18 mouse cellular contexts compared by ENCODE assay signal in the genomic region with DNA sequence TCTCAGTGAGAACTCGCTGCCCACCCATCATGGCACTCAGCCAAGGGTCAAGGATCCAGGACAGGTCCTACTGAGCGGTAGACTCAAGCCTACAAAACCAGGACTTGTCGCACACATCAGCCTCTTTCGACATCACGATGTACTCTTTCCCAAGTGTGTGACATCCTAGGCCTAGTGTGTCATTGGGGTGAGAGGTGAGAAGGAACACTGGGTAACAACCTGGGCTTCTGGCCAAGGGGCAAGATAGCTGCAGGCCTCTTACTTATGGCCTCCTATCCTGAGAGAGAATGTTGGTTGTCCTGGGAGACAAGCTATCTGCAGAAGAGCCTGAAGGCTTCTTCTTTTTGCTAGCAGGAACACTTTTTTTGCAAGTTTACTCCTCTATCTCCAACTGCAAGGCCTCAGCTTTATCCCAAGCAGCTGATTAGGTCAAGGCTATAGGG. TPM values are rescaled to one million over a fixed set of nuclear protein-coding genes. Genes with fewer than 3 reads are reported as not detected.
DNase-seq lines count a peak whose midpoint lies in the region; ATAC-seq and TF ChIP-seq lines count a peak whose summit lies in the region.
"Had no signal": no experiment of that assay in that cellular context is flagged by ENCODE, and none has a peak within 500 bp of the region (broad histone marks: within the 10 kb centered on the region; RNA-seq: fewer than 3 reads in every experiment).

No protein-coding gene starts in this region.

- 78% methylated on average over 5 of the region's 5 CpGs for WGBS in lung, adult 2 months
- WGBS in hindbrain, embryonic 11.5 days: 96% methylated on average over 5 of the region's 5 CpGs

- no peak overlapping the region for H3K4me2 ChIP-seq in hindbrain, embryonic 11.5 days (replicated peaks; ENCODE audit: low read depth, low read length)
- H3K4me2 ChIP-seq: embryonic facial prominence, embryonic 13.5 days; forebrain, embryonic 12.5 days; lung, embryonic 14.5 days; midbrain, embryonic 15.5 days; neural tube, embryonic 13.5 days had no signal

- H3K4me3 ChIP-seq in lung, adult 2 months (replicated peaks; ENCODE audit: extremely low read depth, low read depth, low read length): no peak overlapping the region
- no peak overlapping the region for H3K4me3 ChIP-seq in hindbrain, embryonic 11.5 days (ENCODE audit: low read depth, low read length)
- H3K4me3 ChIP-seq: embryonic facial prominence, embryonic 13.5 days; forebrain, embryonic 12.5 days; midbrain, embryonic 15.5 days; neural tube, embryonic 13.5 days had no signal

- TF ChIP-seq CTCF in lung, adult 2 months (IDR thresholded peaks at IDR 0.05; ENCODE audit: insufficient read depth, low read length): no peak

- no peak for ATAC-seq in hindbrain, embryonic 11.5 days (ENCODE audit: low FRiP score)
- ATAC-seq: midbrain, embryonic 15.5 days had no signal

- peaks cover 3% of the 10 kb centered on the region for H3K4me1 ChIP-seq in lung, adult 2 months (ENCODE audit: control insufficient read depth, insufficient read depth, low read length)
- H3K4me1 ChIP-seq in hindbrain, embryonic 11.5 days (replicated peaks; ENCODE audit: control insufficient read depth, insufficient read depth, low read length): no peaks in the 10 kb centered on the region
- H3K4me1 ChIP-seq: embryonic facial prominence, embryonic 13.5 days; midbrain, embryonic 15.5 days had no signal

- H3K9me3 ChIP-seq in hindbrain, embryonic 11.5 days (ENCODE audit: control insufficient read depth, low read length): no peaks in the 10 kb centered on the region
- H3K9me3 ChIP-seq: embryonic facial prominence, embryonic 13.5 days; forebrain, embryonic 12.5 days; midbrain, embryonic 15.5 days; neural tube, embryonic 13.5 days had no signal

- peak; percentile 57 to 59 for DNase-seq in lung, adult 18-20 months
- no peak for DNase-seq in lung, adult 2 months
- peak; percentile 70 for DNase-seq in adrenal gland, postnatal 10 days
- DNase-seq in lung, postnatal 25 days (ENCODE audit: low spot score): peak; percentile 59
- peak; percentile 68 for DNase-seq in testis, postnatal 14 days (ENCODE audit: low spot score)
- no peak for DNase-seq in layer of hippocampus, adult 18-20 months (ENCODE audit: low spot score in 2 of 2)
- no peak for DNase-seq in frontal cortex, postnatal 14 days (ENCODE audit: low spot score in 2 of 2)
- no peak for DNase-seq in hindbrain, embryonic 11.5 days (ENCODE audit: low spot score)
- DNase-seq: cerebellum, postnatal 36 days; lung, embryonic 14.5 days; right cerebral cortex, postnatal 14 days had no signal

- H3K27me3 ChIP-seq in hindbrain, embryonic 11.5 days (ENCODE audit: control insufficient read depth, insufficient read depth, low read length): no peaks in the 10 kb centered on the region
- H3K27me3 ChIP-seq: embryonic facial prominence, embryonic 13.5 days; forebrain, embryonic 12.5 days; midbrain, embryonic 15.5 days; neural tube, embryonic 13.5 days had no signal

- no peak for TF ChIP-seq POLR2A in lung, adult 2 months (IDR thresholded peaks at IDR 0.05; ENCODE audit: borderline replicate concordance, extremely low read depth, low read depth, low read length)

- no peak overlapping the region for H3K27ac ChIP-seq in hindbrain, embryonic 11.5 days (ENCODE audit: low read depth, low read length)
- H3K27ac ChIP-seq: embryonic facial prominence, embryonic 13.5 days; forebrain, embryonic 12.5 days; midbrain, embryonic 15.5 days; neural tube, embryonic 13.5 days had no signal

- H3K9ac ChIP-seq in hindbrain, embryonic 11.5 days (ENCODE audit: low read depth, low read length): no peak overlapping the region
- H3K9ac ChIP-seq: embryonic facial prominence, embryonic 13.5 days; forebrain, embryonic 12.5 days; lung, embryonic 14.5 days; midbrain, embryonic 15.5 days; neural tube, embryonic 13.5 days had no signal

- H3K36me3 ChIP-seq in hindbrain, embryonic 11.5 days (ENCODE audit: control insufficient read depth, insufficient read depth, low read length): no peaks in the 10 kb centered on the region
- H3K36me3 ChIP-seq: midbrain, embryonic 15.5 days had no signal

RNA-seq across cellular contexts. Expression of a gene that starts 16.9 kb away (rescaled TPM):
- 170 and 171 TPM in 2 replicates for polyA plus RNA-seq in lung, adult 2 months (2012; rRNA removed)
- 10 to 100 TPM; 54.5 to 79.0 TPM for total RNA-seq in adrenal gland, postnatal 10 days (2021)
- total RNA-seq in layer of hippocampus, adult 18-20 months (2021): 10 to 100 TPM; 29.3 to 29.6 TPM
- polyA plus RNA-seq in hindbrain, embryonic 11.5 days (2014; fragmentation: Nextera tagmentation; extraction: Ambion mirVana): 9.8 and 12.5 TPM in 2 replicates

RNA-seq across cellular contexts. Expression of a gene that starts 44.3 kb away (rescaled TPM):
- polyA plus RNA-seq in lung, adult 2 months (2012; rRNA removed): not detected in 2 replicates
- total RNA-seq in adrenal gland, postnatal 10 days (2021): not detected
- not detected for total RNA-seq in layer of hippocampus, adult 18-20 months (2021)
- polyA plus RNA-seq in hindbrain, embryonic 11.5 days (2014; fragmentation: Nextera tagmentation; extraction: Ambion mirVana): 5.1 and 7.9 TPM in 2 replicates
- total RNA-seq: gastrocnemius, adult 18-20 months; left cerebral cortex, postnatal 25 days had no signal
- polyA plus RNA-seq: embryonic facial prominence, embryonic 13.5 days; kidney, embryonic 16.5 days had no signal

Comparison
In these comparisons a context has a peak if more than half of its experiments do, and no peak if none do; other contexts are left out.
1. DNase-seq: peak in lung, adult 18-20 months (2 of 2), adrenal gland, postnatal 10 days (single experiment), lung, postnatal 25 days (single experiment) and testis, postnatal 14 days (single experiment); none in lung, adult 2 months (single experiment), layer of hippocampus, adult 18-20 months (0 of 2), frontal cortex, postnatal 14 days (0 of 2) and hindbrain, embryonic 11.5 days (single experiment).